Mouse (Mus musculus) ovary, postnatal 14 days (tissue): Measurements from ENCODE around the gene Fem1a.
A peak's percentile ranks its signal among the peaks of the same experiment; 100 is the strongest.

Experiments
- DNase-seq: peaks from one replicate; pipeline ENCODE4 v3.0.0; 2022; ENCODE audit warnings: low spot score

Gene Fem1a

GRCm38 (mm10) chr17:56256239-56256881, at the start of gene Fem1a:
TSS of gene Fem1a (plus strand) at chr17:56256810.
- DNase-seq, result peak; percentile 83

DNA sequence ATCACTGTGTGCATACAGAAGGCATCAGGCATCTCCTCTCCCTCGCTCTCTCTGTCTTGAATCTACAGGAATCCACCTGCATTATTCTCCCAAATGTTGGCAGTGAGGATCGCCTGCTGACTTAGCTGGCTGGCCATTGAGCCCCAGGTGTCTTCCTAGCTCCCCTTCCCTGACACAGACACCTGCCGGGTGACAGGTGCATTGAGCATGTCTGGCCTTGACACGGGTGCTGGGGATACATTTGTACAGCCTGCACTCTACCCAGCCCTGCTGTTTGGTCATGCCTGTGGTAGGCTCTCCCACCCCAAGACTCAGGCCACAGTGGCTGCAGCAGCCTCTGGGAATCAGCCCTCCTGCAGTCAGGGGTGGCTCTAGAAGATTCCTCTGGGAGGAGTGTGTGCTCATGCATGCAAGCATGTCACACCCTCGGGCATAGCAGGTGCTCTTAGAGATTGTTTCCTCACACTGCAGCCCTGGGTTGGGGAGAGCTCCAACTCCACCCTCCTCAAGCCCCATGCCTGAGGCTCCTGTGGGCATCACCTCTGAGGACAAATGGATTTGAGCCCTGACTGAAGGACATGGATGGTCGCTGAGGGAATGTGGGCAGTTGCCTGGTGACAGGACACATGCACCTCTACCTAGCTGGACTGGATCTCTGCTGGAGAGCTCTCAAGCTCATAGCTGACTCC, 49.5 kb upstream of the Fem1a start:
- DNase-seq, result no peak

DNA sequence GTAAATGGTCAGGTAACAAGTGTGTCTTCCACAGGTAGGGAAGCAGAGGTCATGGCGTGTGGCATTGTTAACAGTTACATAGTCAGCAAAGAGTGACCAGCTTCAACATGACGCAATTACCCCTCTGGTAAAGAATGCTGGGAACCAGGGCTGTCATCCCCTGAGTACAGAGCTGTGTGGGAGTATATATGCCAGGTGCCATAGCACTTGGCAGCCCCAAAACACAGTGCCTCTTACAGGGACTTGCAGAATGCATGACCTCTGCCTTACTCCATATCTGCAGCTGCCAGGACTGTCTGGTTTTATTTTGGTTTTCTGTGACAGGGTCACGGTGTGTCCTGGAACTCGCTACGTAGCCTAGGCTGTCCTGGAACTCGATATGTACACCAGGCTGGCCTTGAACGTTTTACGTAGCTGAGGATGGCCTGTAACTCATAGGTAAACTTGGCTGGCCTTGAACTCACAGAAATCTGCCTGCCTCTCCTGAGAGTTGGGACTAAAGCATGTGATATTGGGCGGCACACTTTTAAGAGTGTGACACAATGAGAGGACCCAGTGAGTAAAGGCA, 48.6 kb upstream of the Fem1a start:
- DNase-seq, result no peak

- DNase-seq, result no peak
Observed at GRCm38 (mm10) chr17:56208821-56209220, 47.8 kb upstream of the Fem1a start.

DNA sequence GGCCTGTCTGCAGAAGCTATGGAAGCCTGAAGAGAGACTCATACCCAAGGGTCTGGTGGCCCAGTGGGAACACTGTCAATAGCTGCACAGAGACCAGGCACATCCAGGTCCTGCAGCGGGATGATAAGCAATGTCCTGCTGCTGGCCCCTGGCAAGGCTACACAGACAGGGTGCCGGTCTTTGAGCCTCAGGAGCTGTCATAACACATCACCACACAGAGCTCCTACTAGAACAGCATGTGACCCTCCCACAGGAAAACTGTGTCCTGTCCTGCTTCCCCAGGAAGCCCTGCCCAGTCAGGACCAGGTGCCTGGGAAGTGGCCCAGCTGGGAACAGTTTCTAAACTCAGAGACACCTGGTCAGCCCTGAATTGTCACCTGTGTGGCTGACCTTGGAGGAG, 45.5 kb upstream of the Fem1a start:
- no peak for DNase-seq

GRCm38 (mm10) chr17:56212676-56213075, 43.9 kb upstream of the Fem1a start:
- DNase-seq, result no peak

GRCm38 (mm10) chr17:56214229-56214628, 42.4 kb upstream of the Fem1a start:
- no peak for DNase-seq

DNA sequence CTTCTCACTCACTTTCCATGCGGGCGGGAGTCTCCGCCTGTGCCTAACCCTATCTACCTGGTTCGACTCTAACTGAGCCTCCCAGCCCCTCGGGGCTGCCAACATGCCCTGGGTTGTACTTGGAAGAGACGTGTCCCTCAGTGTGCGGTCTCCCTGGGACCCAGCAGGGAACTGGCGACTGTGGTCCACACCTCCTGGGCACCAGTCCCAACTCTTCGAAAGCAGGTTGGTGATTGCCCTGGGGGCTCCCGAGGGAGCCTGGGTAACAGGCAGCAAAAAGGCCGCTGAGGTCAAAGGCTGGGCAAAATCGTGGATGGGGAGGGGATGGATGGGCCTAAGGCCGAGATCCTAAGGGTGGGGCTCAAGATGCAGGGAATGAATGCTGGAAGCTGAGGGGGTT, 38.9 kb upstream of the Fem1a start:
- no peak for DNase-seq

DNA sequence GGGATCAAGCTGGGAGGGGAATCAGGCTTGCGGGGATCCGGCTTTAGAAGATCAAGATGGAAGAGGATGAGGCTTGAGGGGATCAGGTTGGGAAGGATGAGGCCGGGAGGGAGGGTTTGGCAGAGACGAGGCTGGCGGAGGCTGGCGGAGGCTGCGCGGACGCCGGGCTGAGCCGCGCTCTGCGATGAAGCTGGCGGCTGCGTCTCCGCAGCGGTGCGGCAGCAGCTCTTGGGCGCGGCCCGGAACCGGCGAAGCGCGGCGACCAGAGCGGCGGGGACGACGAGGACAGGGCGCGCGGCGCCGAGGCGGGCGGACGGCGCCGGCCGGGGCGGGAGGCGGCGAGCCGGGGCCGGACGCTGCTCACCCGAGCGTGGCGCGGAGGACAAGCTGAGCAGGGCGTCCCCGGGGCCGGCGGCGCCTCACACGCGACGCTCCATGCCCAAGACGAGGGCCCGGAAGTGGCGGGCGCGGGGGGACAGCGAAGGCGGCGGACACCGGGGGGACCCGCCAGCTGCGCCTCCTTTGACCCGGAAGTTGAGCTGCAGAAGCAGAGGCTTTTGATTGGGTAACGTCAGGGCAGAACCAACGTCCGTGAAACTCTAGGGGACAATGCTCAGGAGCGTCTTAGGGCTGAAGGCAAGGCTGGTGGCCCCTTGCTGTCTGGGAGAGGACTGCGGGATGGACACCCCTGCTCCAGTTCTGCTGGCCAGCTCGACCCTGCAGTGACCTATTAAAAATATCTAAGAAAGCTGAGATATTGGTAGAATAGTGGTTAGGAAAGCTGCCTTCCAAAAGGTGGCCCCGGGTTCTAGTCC, 38.0 kb upstream of the Fem1a start, which contains the start of gene Dpp9:
TSS of gene Dpp9 (minus strand) at position 529 of the 815 bp plus-strand sequence.
- peak; percentile 76 for DNase-seq

GRCm38 (mm10) chr17:56219251-56219650, 37.4 kb upstream of the Fem1a start:
- DNase-seq, result no peak

- DNase-seq, result no peak
Observed at GRCm38 (mm10) chr17:56219805-56220204, 36.8 kb upstream of the Fem1a start.

GRCm38 (mm10) chr17:56224916-56225315, 31.7 kb upstream of the Fem1a start:
- DNase-seq, result no peak

- DNase-seq, result no peak
Observed at GRCm38 (mm10) chr17:56226566-56226965, 30.0 kb upstream of the Fem1a start.

DNA sequence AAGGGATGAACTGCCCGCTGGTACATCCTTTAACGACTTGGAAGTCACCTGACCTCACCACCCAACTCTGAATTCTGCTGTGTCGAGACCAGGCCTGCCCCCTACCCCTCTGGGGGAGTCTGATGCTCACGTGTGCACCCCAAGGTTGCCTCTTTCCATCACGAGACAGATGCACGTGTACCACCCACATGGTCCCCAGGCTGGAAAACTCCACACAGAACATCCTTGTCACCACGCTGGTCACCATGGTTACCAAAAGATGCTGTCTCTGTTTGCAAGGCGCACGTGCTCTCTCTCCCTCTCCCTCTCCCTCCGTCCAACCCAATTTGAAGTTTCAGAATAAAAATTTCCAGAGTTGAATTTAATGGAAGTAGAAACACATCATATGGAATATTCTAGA, 26.7 kb upstream of the Fem1a start:
- no peak for DNase-seq

DNA sequence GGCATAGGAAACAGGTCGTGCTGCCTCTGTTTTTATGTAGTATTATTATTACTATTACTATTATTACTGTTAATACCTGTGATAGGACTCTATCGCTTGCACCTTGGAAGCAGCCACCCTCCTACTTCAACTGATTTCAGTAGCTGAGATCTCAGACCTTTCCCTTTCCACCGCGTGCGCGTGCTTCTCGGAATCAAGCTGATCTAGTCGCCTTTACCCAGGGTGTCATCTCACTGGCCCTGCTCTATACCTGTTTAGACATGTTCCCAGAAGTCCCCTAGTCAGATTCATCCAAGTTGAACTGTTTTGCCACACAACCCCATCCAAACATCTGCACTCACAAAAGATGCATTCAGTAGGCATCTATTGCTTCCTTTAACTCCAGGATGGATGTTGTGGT, 23.2 kb upstream of the Fem1a start:
- DNase-seq, result no peak

GRCm38 (mm10) chr17:56233818-56234469, 22.7 kb upstream of the Fem1a start:
- no peak for DNase-seq

GRCm38 (mm10) chr17:56241541-56242401, 14.8 kb upstream of the Fem1a start:
- DNase-seq, result peak; percentile 91

- DNase-seq, result no peak
Observed at GRCm38 (mm10) chr17:56245608-56246007, 11.0 kb upstream of the Fem1a start.

GRCm38 (mm10) chr17:56251136-56251829, 5.3 kb upstream of the Fem1a start:
- DNase-seq, result peak; percentile 64

DNA sequence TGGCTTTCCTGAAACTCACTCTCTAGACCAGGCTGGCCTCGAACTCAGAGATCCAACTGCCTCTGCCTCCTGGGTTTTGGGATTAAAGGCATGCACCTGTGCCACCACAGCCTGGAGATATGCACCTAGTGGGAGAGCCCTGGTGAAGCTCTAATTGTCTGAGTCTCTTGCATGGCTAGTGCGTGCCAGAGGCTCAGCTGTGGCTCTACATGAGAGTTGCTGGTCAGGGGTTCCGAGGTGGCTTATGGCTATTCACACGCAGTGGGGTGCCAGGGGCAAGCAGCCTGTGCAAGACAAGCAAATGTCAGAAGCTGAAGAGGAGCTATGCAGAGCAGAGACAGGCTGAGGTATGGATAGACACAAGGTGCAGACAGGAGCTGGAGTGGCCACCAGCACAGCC, 1.9 kb upstream of the Fem1a start:
- DNase-seq, result no peak
